Mouse (Mus musculus): ENCODE results near the gene Zfp979.
"Not testable (repeated sequence)": the region's sequence is repeated elsewhere in the genome, so short reads cannot be mapped to it uniquely, and the experiment has no call there.

- TF ChIP-seq MYOD1 (IDR thresholded peaks at IDR 0.05; ENCODE audit: control insufficient read depth, insufficient read length, low read depth); CTCF (IDR thresholded peaks at IDR 0.05; ENCODE audit: control insufficient read depth, insufficient read depth, insufficient read length): not testable (repeated sequence)
Observed at GRCm38 (mm10) chr4:147571156-147571555, 71.2 kb downstream of the Zfp979 start.

Data from C2C12 (cell line).